Mouse (Mus musculus) spleen, postnatal 10 days (tissue): Measurements from ENCODE around the gene Olfr846.

Experiments
- DNase-seq, 2 experiments: peaks; one replicate each; pipeline ENCODE4 v3.0.0; 2021 to 2022; ENCODE audit warnings: low spot score in 2 of 2

Gene Olfr846

DNA sequence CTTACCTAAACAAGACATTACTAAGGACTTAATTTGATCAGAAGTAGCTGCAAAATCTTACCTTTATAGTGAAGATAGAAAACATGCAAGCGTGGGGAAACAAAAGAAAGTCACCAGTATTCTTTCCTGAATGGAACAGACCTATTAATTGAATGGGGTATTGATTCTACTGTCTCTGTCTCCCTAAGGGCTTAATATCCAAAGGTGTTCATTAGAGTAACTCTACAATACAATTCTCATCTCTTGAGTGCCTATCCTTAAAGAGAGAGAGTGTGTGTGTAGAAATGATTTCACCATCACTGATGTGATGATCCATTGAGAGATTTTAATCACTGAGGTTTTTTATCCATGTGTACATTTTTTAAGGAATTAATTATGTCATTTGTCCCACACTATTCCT lies at the start of gene Olfr846:
Gene Olfr846 (minus strand): TSS at position 101 of the 400 bp plus-strand sequence.
- no peak for DNase-seq

DNA sequence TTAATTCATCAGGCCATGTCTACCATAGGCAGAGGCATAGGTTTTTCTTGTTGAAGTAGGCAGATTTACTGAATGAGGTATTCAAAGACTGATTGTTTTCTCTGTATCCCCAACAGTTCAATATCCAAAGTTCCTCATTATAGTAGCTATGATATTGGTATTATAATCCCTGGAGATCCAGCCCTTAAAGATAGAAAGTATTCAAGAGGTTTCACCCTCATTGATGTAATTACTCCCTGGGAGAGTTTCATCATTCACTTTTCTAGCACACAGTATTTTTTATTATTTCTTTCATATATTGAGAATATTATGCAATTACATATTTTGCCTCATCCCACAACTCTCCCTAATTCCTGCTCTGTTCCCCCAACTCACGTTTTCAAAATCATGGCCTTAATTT lies 14.8 kb upstream of the Olfr846 start, which contains the start of gene Olfr847:
Gene Olfr847 (minus strand): TSS at position 101 of the 400 bp plus-strand sequence.
- no peak for DNase-seq

- no peak for DNase-seq
These were observed 27.6 kb downstream of the Olfr846 start, which contains the start of gene Olfr845 for GRCm38 (mm10) chr9:19336157-19336556. Olfr845 (plus strand) TSS chr9:19336457.

DNA sequence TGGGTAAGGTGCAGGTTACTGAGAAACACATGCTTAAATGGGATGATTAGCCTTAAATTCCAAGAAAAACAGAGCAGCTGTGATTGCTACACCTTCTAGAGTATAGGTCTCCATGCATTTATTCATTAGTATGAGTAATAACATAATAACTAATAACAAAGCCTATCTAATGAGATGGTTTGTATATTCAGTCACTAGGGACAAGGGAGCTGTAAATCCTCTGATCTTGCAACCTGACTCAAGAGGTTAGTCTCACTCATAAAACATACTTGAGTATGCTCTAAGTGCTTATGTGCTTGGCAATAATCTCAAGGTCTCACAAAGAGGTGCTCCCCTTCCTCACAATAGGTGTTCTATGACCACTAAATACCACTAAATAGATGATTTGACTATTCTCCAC lies 47.8 kb downstream of the Olfr846 start, which contains the start of gene Olfr844:
Gene Olfr844 (plus strand): TSS at position 301 of the 400 bp plus-strand sequence.
- DNase-seq = no peak
